31 mouse cellular contexts compared by ENCODE assay signal in the genomic region with DNA sequence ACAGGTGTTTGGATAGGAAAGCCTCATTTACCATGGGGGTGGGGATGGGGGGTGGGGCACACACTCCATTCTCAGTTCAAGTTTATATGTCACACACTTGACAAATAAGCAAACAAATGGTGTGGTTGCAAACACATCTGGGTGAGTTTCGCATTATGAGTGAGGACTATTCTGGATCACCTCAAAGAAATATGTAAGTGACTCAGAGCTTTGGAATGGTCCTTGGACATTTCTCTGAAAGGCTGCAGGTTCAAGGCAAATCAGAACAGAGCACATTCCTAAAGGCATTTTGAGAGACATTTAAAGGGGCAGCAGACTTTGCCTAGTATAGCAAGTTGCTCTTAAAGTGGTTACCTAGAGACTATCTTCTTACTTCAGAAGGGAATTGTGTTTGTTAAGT. TPM values are rescaled to one million over a fixed set of nuclear protein-coding genes. Genes with fewer than 3 reads are reported as not detected.
DNase-seq lines count a peak whose midpoint lies in the region; ATAC-seq and TF ChIP-seq lines count a peak whose summit lies in the region.
"Had no signal": no experiment of that assay in that cellular context is flagged by ENCODE, and none has a peak within 500 bp of the region (broad histone marks: within the 10 kb centered on the region; RNA-seq: fewer than 3 reads in every experiment).

No protein-coding gene starts in this region.

- POLR2A ChIA-PET in Patski (lab: Charles Lee) = interaction anchor here (1.7 to 5.0 kb wide), 2 partner anchors 10 to 13 kb away, joined by 5 to 34 read pairs; partner anchors contain the start of genes Tmem176a and Tmem176b

- peaks cover 9% of the 10 kb centered on the region for H3K36me3 ChIP-seq in liver, adult 2 months (ENCODE audit: control insufficient read depth, insufficient read depth, low read length)
- peaks cover 12% of the 10 kb centered on the region for H3K36me3 ChIP-seq in liver, embryonic 12.5 days

- no peaks in the 10 kb centered on the region for H3K79me2 ChIP-seq in liver, adult 2 months (ENCODE audit: control insufficient read depth, insufficient read depth, low read length)

- no peak overlapping the region for H3K27ac ChIP-seq in liver, adult 2 months (replicated peaks; ENCODE audit: insufficient read depth, low read depth, low read length)
- no peak overlapping the region for H3K27ac ChIP-seq in liver, embryonic 12.5 days
- H3K27ac ChIP-seq: kidney, embryonic 15.5 days; liver, embryonic 15.5 days; neural tube, embryonic 13.5 days had no signal

- H3K4me3 ChIP-seq in liver, adult 2 months (ENCODE audit: insufficient read depth, low read depth, low read length) = no peak overlapping the region
- H3K4me3 ChIP-seq in liver, embryonic 12.5 days = no peak overlapping the region
- H3K4me3 ChIP-seq: kidney, embryonic 15.5 days; liver, embryonic 15.5 days; neural tube, embryonic 13.5 days had no signal

- WGBS in liver, adult 2 months = 19% methylated on average over 1 of the region's 1 CpGs
- WGBS in liver, embryonic 12.5 days (ENCODE audit: insufficient replicate concordance) = 57% methylated on average over 1 of the region's 1 CpGs

- H3K9ac ChIP-seq in liver, adult 2 months (ENCODE audit: low read depth, low read length) = no peak overlapping the region
- no peak overlapping the region for H3K9ac ChIP-seq in liver, embryonic 12.5 days
- H3K9ac ChIP-seq: forebrain, postnatal 0 days; kidney, embryonic 15.5 days; liver, embryonic 15.5 days; neural tube, embryonic 13.5 days had no signal

- no peak for TF ChIP-seq POLR2A in liver, adult 2 months (IDR thresholded peaks at IDR 0.05; ENCODE audit: extremely low read depth, insufficient read depth, low read length)

- no peak for TF ChIP-seq CTCF in liver, adult 2 months (IDR thresholded peaks at IDR 0.05; ENCODE audit: low read depth, low read length)
- TF ChIP-seq CTCF in Patski (IDR thresholded peaks at IDR 0.05) = no peak

- H3K9me3 ChIP-seq in liver, embryonic 12.5 days (replicated peaks) = no peaks in the 10 kb centered on the region
- H3K9me3 ChIP-seq: kidney, embryonic 15.5 days; liver, embryonic 15.5 days; neural tube, embryonic 13.5 days had no signal

- H3K4me1 ChIP-seq in liver, adult 2 months (ENCODE audit: control insufficient read depth, insufficient read depth, low read length) = peaks cover 19% of the 10 kb centered on the region
- peaks cover 7% of the 10 kb centered on the region; the same call in 1 of the 2 replicates for H3K4me1 ChIP-seq in liver, embryonic 12.5 days
- H3K4me1 ChIP-seq: neural tube, embryonic 13.5 days had no signal

- H3K27me3 ChIP-seq in liver, adult 2 months (ENCODE audit: control insufficient read depth, insufficient read depth, low read length) = no peaks in the 10 kb centered on the region
- no peaks in the 10 kb centered on the region for H3K27me3 ChIP-seq in liver, embryonic 12.5 days (replicated peaks)
- no peaks in the 10 kb centered on the region for H3K27me3 ChIP-seq in Patski
- H3K27me3 ChIP-seq: liver, embryonic 15.5 days; neural tube, embryonic 13.5 days had no signal

- CTCF ChIA-PET in Patski (lab: Charles Lee) = interaction anchor here (0.8 to 1.4 kb wide), 2 partner anchors 12 kb away, joined by 3 to 5 read pairs; partner anchors contain the start of genes Tmem176a and Tmem176b

- peak; percentile 30 for DNase-seq in liver, adult 2 months (ENCODE audit: extremely low read depth, low read depth, low spot score)
- peak; percentile 55 for DNase-seq in A20 (ENCODE audit: low read depth, low spot score)
- no peak for DNase-seq in Patski (ENCODE audit: low read depth, low spot score)
- DNase-seq in lung, postnatal 36 days = peak; percentile 69
- no peak for DNase-seq in urinary bladder, adult 2 months (ENCODE audit: low spot score)
- DNase-seq in MN1 (ENCODE audit: low spot score) = no peak
- DNase-seq: adrenal gland, postnatal 25 days; cerebellum, adult 8-10 months; forebrain, postnatal 0 days; gastrocnemius, postnatal 14 days; heart, adult 11 months; kidney, postnatal 4 days; layer of hippocampus, adult 9-11 months; midbrain, embryonic 14.5 days; right cerebral cortex, postnatal 4 days; thymus, adult 18-20 months had no signal

- no peak overlapping the region for H3K4me2 ChIP-seq in liver, embryonic 12.5 days
- H3K4me2 ChIP-seq: heart, embryonic 11.5 days; kidney, embryonic 15.5 days; liver, embryonic 15.5 days; neural tube, embryonic 13.5 days had no signal

- no peak for ATAC-seq in liver, embryonic 12.5 days
- ATAC-seq in Patski = peak; percentile 81
- ATAC-seq in monocyte, adult 5-6 weeks (replicated peaks; ENCODE audit: insufficient number of reproducible peaks, low FRiP score, low TSS enrichment, poor library complexity, severe bottlenecking) = no peak
- ATAC-seq: forebrain, postnatal 0 days; hindbrain, embryonic 16.5 days; intestine, postnatal 0 days had no signal

- in situ Hi-C loops in Patski (cut with MboI; ENCODE audit: low pct_unique_long_range_greater_than_20kb) = no loop called here

RNA-seq across cellular contexts. Expression of gene Tmem176a, which starts 11.7 kb away (rescaled TPM):
- 71.4 and 98.0 TPM in 2 replicates for total RNA-seq in liver, adult 2 months (2014; rRNA removed)
- polyA plus RNA-seq in liver, adult 2 months (2012; rRNA removed) = 225 and 241 TPM in 2 replicates
- polyA plus RNA-seq in liver, embryonic 12.5 days (2016; fragmentation: Nextera tagmentation; extraction: Ambion mirVana) = 48.3 and 53.2 TPM in 2 replicates
- polyA plus RNA-seq in Patski (2021) = 1,783 TPM
- 2.7 to 9.7 TPM (median 4.4 TPM) in 3 replicates for total RNA-seq in monocyte, adult 5-6 weeks (2017)
- polyA plus RNA-seq in urinary bladder, adult 2 months (2012; rRNA removed) = 133 and 146 TPM in 2 replicates

RNA-seq across cellular contexts. Expression of gene Tmem176b, which starts 12.3 kb away (rescaled TPM):
- 92.9 and 152 TPM in 2 replicates for total RNA-seq in liver, adult 2 months (2014; rRNA removed)
- polyA plus RNA-seq in liver, adult 2 months (2012; rRNA removed) = 392 and 394 TPM in 2 replicates
- 92.9 and 93.2 TPM in 2 replicates for polyA plus RNA-seq in liver, embryonic 12.5 days (2016; fragmentation: Nextera tagmentation; extraction: Ambion mirVana)
- 2,760 TPM for polyA plus RNA-seq in Patski (2021)
- total RNA-seq in monocyte, adult 5-6 weeks (2017) = 19.1 to 28.4 TPM (median 27.7 TPM) in 3 replicates
- 391 and 400 TPM in 2 replicates for polyA plus RNA-seq in urinary bladder, adult 2 months (2012; rRNA removed)

RNA-seq across cellular contexts. Expression of gene Aoc1, which starts 43.7 kb away (rescaled TPM):
- total RNA-seq in liver, adult 2 months (2014; rRNA removed) = 0.09 and 0.20 TPM in 2 replicates
- polyA plus RNA-seq in liver, adult 2 months (2012; rRNA removed) = 0.14 and 0.17 TPM in 2 replicates
- not detected in 2 replicates for polyA plus RNA-seq in liver, embryonic 12.5 days (2016; fragmentation: Nextera tagmentation; extraction: Ambion mirVana)
- polyA plus RNA-seq in Patski (2021) = 22.4 TPM
- total RNA-seq in monocyte, adult 5-6 weeks (2017) = not detected in 3 replicates
- 0.08 and 0.18 TPM in 2 replicates for polyA plus RNA-seq in urinary bladder, adult 2 months (2012; rRNA removed)
- total RNA-seq: adrenal gland, postnatal 25 days; gastrocnemius, postnatal 14 days; hematopoietic stem cell, adult 5-6 weeks; left cerebral cortex, adult 18-20 months; left cerebral cortex, postnatal 36 days had no signal
- polyA plus RNA-seq: forebrain, postnatal 0 days; heart, embryonic 11.5 days; heart, postnatal 0 days; hindbrain, embryonic 16.5 days; liver, embryonic 15.5 days; midbrain, embryonic 14.5 days; neural tube, embryonic 13.5 days; stomach, embryonic 14.5 days had no signal

RNA-seq across cellular contexts. Expression of gene Gimap3, which starts 58.3 kb away (rescaled TPM):
- 1.7 and 1.9 TPM in 2 replicates for total RNA-seq in liver, adult 2 months (2014; rRNA removed)
- polyA plus RNA-seq in liver, adult 2 months (2012; rRNA removed) = 1.5 and 3.1 TPM in 2 replicates
- not detected in 2 replicates for polyA plus RNA-seq in liver, embryonic 12.5 days (2016; fragmentation: Nextera tagmentation; extraction: Ambion mirVana)
- polyA plus RNA-seq in Patski (2021) = not detected
- total RNA-seq in monocyte, adult 5-6 weeks (2017) = 92.2 to 334 TPM (median 99.5 TPM) in 3 replicates
- 5.4 and 7.9 TPM in 2 replicates for polyA plus RNA-seq in urinary bladder, adult 2 months (2012; rRNA removed)
- total RNA-seq: forebrain, postnatal 0 days; left cerebral cortex, adult 18-20 months; left cerebral cortex, postnatal 36 days had no signal
- polyA plus RNA-seq: brain, embryonic 14.5 days; forebrain, postnatal 0 days; heart, embryonic 11.5 days; heart, postnatal 0 days; hindbrain, embryonic 16.5 days; limb, embryonic 14.5 days; midbrain, embryonic 14.5 days; neural tube, embryonic 13.5 days; stomach, embryonic 14.5 days had no signal

Comparison
In these comparisons a context has a peak if more than half of its experiments do, and no peak if none do; other contexts are left out.
1. DNase-seq: peak in liver, adult 2 months (single experiment), A20 (single experiment) and lung, postnatal 36 days (single experiment); none in Patski (single experiment), urinary bladder, adult 2 months (single experiment) and MN1 (single experiment).
2. RNA of gene Aoc1, which starts 43.7 kb away (polyA plus RNA-seq): 22.4 TPM in Patski (single experiment); 0.14 to 0.17 TPM in liver, adult 2 months, 0.08 to 0.18 TPM in urinary bladder, adult 2 months and not detected in liver, embryonic 12.5 days; every median in the first group is over 10 times any median in the second.